Mouse (Mus musculus) megakaryocyte, embryonic 14.5 days (primary cell): ENCODE measurements around the gene Stk33.

ENCODE experiments used
- FLI1 ChIP-seq: IDR thresholded peaks from 2 replicates; pipeline ENCODE4 v1.6.1; 2012; ENCODE audit warnings: low read length, inconsistent platforms, mixed read lengths
- GATA1 ChIP-seq: IDR thresholded peaks from 3 replicates; pipeline ENCODE4 v1.6.1; 2012; ENCODE audit warnings: mixed read lengths, low read length, inconsistent platforms, borderline replicate concordance

- no peak for TF ChIP-seq GATA1
- TF ChIP-seq FLI1 = no peak
Measured at GRCm38 (mm10) chr7:109358435-109359187, 80.3 kb downstream of the Stk33 start.
